ENCODE assay signal across 8 mouse cellular contexts in genomic region chr7:45644183-45644582, GRCm38 (mm10). TPM values are rescaled to one million over a fixed set of nuclear protein-coding genes. Genes with fewer than 3 reads are reported as not detected.
DNase-seq lines count a peak whose midpoint lies in the region; ATAC-seq and TF ChIP-seq lines count a peak whose summit lies in the region.

No protein-coding gene starts in this region.

- peaks cover 58% of the 10 kb centered on the region for H3K27me3 ChIP-seq in E14TG2a.4 (ENCODE audit: insufficient read depth, low read length)
- no peaks in the 10 kb centered on the region for H3K27me3 ChIP-seq in forebrain, embryonic 11.5 days (ENCODE audit: control insufficient read depth, insufficient read depth, low read length)
- no peaks in the 10 kb centered on the region for H3K27me3 ChIP-seq in hindbrain, embryonic 12.5 days
- peaks cover 21% of the 10 kb centered on the region; the same call in 1 of the 2 replicates for H3K27me3 ChIP-seq in limb, embryonic 10.5 days (ENCODE audit: low read depth, poor library complexity, severe bottlenecking)
- no peaks in the 10 kb centered on the region for H3K27me3 ChIP-seq in neural tube, embryonic 12.5 days (replicated peaks)

- H3K36me3 ChIP-seq in E14TG2a.4 (ENCODE audit: insufficient read depth, low read length): no peaks in the 10 kb centered on the region
- no peaks in the 10 kb centered on the region for H3K36me3 ChIP-seq in forebrain, embryonic 11.5 days (ENCODE audit: control insufficient read depth, insufficient read depth, low read length)
- no peaks in the 10 kb centered on the region for H3K36me3 ChIP-seq in hindbrain, embryonic 12.5 days
- H3K36me3 ChIP-seq in limb, embryonic 10.5 days: no peaks in the 10 kb centered on the region
- H3K36me3 ChIP-seq in neural tube, embryonic 12.5 days: no peaks in the 10 kb centered on the region

- H3K27ac ChIP-seq in forebrain, embryonic 11.5 days (ENCODE audit: low read depth, low read length): peak overlapping the region; percentile 71
- H3K27ac ChIP-seq in hindbrain, embryonic 12.5 days: peak overlapping the region; percentile 83
- H3K27ac ChIP-seq in limb, embryonic 10.5 days: peak overlapping the region; percentile 90
- H3K27ac ChIP-seq in neural tube, embryonic 12.5 days: peak overlapping the region; percentile 68

- peak overlapping the region; percentile 90 for H3K4me2 ChIP-seq in forebrain, embryonic 11.5 days (ENCODE audit: low read depth, low read length, severe bottlenecking)
- peak overlapping the region; percentile 56 for H3K4me2 ChIP-seq in hindbrain, embryonic 12.5 days (replicated peaks)
- H3K4me2 ChIP-seq in neural tube, embryonic 12.5 days (replicated peaks): peak overlapping the region; percentile 72

- 3% methylated on average over 18 of the region's 18 CpGs for WGBS in forebrain, embryonic 11.5 days
- WGBS in hindbrain, embryonic 12.5 days: 4% methylated on average over 18 of the region's 18 CpGs
- 3% methylated on average over 18 of the region's 18 CpGs for WGBS in limb, embryonic 10.5 days
- 4% methylated on average over 18 of the region's 18 CpGs for WGBS in neural tube, embryonic 12.5 days

- H3K4me3 ChIP-seq in E14TG2a.4 (replicated peaks; ENCODE audit: low read length): peak overlapping the region; percentile 73
- peak overlapping the region; percentile 44 for H3K4me3 ChIP-seq in forebrain, embryonic 11.5 days (ENCODE audit: low read depth, low read length)
- H3K4me3 ChIP-seq in hindbrain, embryonic 12.5 days: peak overlapping the region; percentile 36
- peak overlapping the region; percentile 61 for H3K4me3 ChIP-seq in limb, embryonic 10.5 days
- peak overlapping the region; percentile 28 for H3K4me3 ChIP-seq in neural tube, embryonic 12.5 days

- H3K9ac ChIP-seq in forebrain, embryonic 11.5 days (ENCODE audit: low read length): peak overlapping the region; percentile 57
- H3K9ac ChIP-seq in hindbrain, embryonic 12.5 days: peak overlapping the region; percentile 39; the same call in 1 of the 2 replicates
- H3K9ac ChIP-seq in neural tube, embryonic 12.5 days: peak overlapping the region; percentile 48; the same call in 1 of the 2 replicates

- no peak for ATAC-seq in forebrain, embryonic 11.5 days (replicated peaks; ENCODE audit: low FRiP score)
- ATAC-seq in hindbrain, embryonic 12.5 days (ENCODE audit: low FRiP score): peak; percentile 38
- ATAC-seq in neural tube, embryonic 12.5 days (ENCODE audit: low FRiP score, low read depth): peak; percentile 52

- peaks cover 14% of the 10 kb centered on the region for H3K9me3 ChIP-seq in E14TG2a.4 (ENCODE audit: low read length)
- no peaks in the 10 kb centered on the region for H3K9me3 ChIP-seq in forebrain, embryonic 11.5 days (ENCODE audit: control insufficient read depth, low read length)
- no peaks in the 10 kb centered on the region for H3K9me3 ChIP-seq in hindbrain, embryonic 12.5 days (replicated peaks)
- H3K9me3 ChIP-seq in limb, embryonic 10.5 days (replicated peaks): no peaks in the 10 kb centered on the region
- no peaks in the 10 kb centered on the region for H3K9me3 ChIP-seq in neural tube, embryonic 12.5 days

- peak; percentile 62 for DNase-seq in NIH3T3 (ENCODE audit: low read depth)
- peak; percentile 68 for DNase-seq in forebrain, embryonic 11.5 days (ENCODE audit: low spot score)
- DNase-seq in limb, embryonic 10.5 days (ENCODE audit: low spot score): peak; percentile 69
- DNase-seq in natural killer cell, adult 2 months (ENCODE audit: low spot score in 2 of 2): no peak
- DNase-seq in urinary bladder, postnatal 25 days (ENCODE audit: low spot score): no peak

- H3K4me1 ChIP-seq in E14TG2a.4 (replicated peaks; ENCODE audit: low read depth, low read length): peaks cover 57% of the 10 kb centered on the region
- peaks cover 13% of the 10 kb centered on the region for H3K4me1 ChIP-seq in forebrain, embryonic 11.5 days (replicated peaks; ENCODE audit: control insufficient read depth, insufficient read depth, low read length)
- H3K4me1 ChIP-seq in hindbrain, embryonic 12.5 days: peaks cover 27% of the 10 kb centered on the region
- peaks cover 44% of the 10 kb centered on the region for H3K4me1 ChIP-seq in limb, embryonic 10.5 days
- H3K4me1 ChIP-seq in neural tube, embryonic 12.5 days: peaks cover 20% of the 10 kb centered on the region

- TF ChIP-seq CTCF in E14TG2a.4 (conservative IDR thresholded peaks at IDR 0.05; ENCODE audit: low read length): no peak

RNA-seq across cellular contexts. Expression of gene Mamstr, which starts 4.4 kb away (rescaled TPM):
- 1.7 and 3.3 TPM in 2 replicates for polyA plus RNA-seq in forebrain, embryonic 11.5 days (2014; fragmentation: Nextera tagmentation; extraction: Ambion mirVana)
- 3.7 and 4.8 TPM in 2 replicates for polyA plus RNA-seq in hindbrain, embryonic 12.5 days (2016; fragmentation: Nextera tagmentation; extraction: Ambion mirVana)
- 2.2 and 3.2 TPM in 2 replicates for polyA plus RNA-seq in limb, embryonic 10.5 days (2016; fragmentation: Nextera tagmentation; extraction: Ambion mirVana)
- polyA plus RNA-seq in neural tube, embryonic 12.5 days (2016; fragmentation: Nextera tagmentation; extraction: Ambion mirVana): 3.5 and 4.9 TPM in 2 replicates

RNA-seq across cellular contexts. Expression of gene Rasip1, which starts 16.9 kb away (rescaled TPM):
- 6.5 and 7.3 TPM in 2 replicates for polyA plus RNA-seq in forebrain, embryonic 11.5 days (2014; fragmentation: Nextera tagmentation; extraction: Ambion mirVana)
- 15.6 and 16.2 TPM in 2 replicates for polyA plus RNA-seq in hindbrain, embryonic 12.5 days (2016; fragmentation: Nextera tagmentation; extraction: Ambion mirVana)
- polyA plus RNA-seq in limb, embryonic 10.5 days (2016; fragmentation: Nextera tagmentation; extraction: Ambion mirVana): 8.0 and 8.3 TPM in 2 replicates
- 16.5 and 16.8 TPM in 2 replicates for polyA plus RNA-seq in neural tube, embryonic 12.5 days (2016; fragmentation: Nextera tagmentation; extraction: Ambion mirVana)

RNA-seq across cellular contexts. Expression of gene Fut2, which starts 22.0 kb away (rescaled TPM):
- 0.15 TPM in 1 of 2 replicates, not detected in the other for polyA plus RNA-seq in forebrain, embryonic 11.5 days (2014; fragmentation: Nextera tagmentation; extraction: Ambion mirVana)
- 0.37 TPM in 1 of 2 replicates, not detected in the other for polyA plus RNA-seq in hindbrain, embryonic 12.5 days (2016; fragmentation: Nextera tagmentation; extraction: Ambion mirVana)
- 0.16 and 0.21 TPM in 2 replicates for polyA plus RNA-seq in limb, embryonic 10.5 days (2016; fragmentation: Nextera tagmentation; extraction: Ambion mirVana)
- polyA plus RNA-seq in neural tube, embryonic 12.5 days (2016; fragmentation: Nextera tagmentation; extraction: Ambion mirVana): 0.17 and 0.20 TPM in 2 replicates

RNA-seq across cellular contexts. Expression of gene Izumo1, which starts 22.6 kb away (rescaled TPM):
- polyA plus RNA-seq in forebrain, embryonic 11.5 days (2014; fragmentation: Nextera tagmentation; extraction: Ambion mirVana): not detected in 2 replicates
- 0.18 TPM in 1 of 2 replicates, not detected in the other for polyA plus RNA-seq in hindbrain, embryonic 12.5 days (2016; fragmentation: Nextera tagmentation; extraction: Ambion mirVana)
- 0.24 TPM in 1 of 2 replicates, not detected in the other for polyA plus RNA-seq in limb, embryonic 10.5 days (2016; fragmentation: Nextera tagmentation; extraction: Ambion mirVana)
- 0.23 TPM in 1 of 2 replicates, not detected in the other for polyA plus RNA-seq in neural tube, embryonic 12.5 days (2016; fragmentation: Nextera tagmentation; extraction: Ambion mirVana)

RNA-seq across cellular contexts. Expression of gene Fut1, which starts 27.1 kb away (rescaled TPM):
- polyA plus RNA-seq in forebrain, embryonic 11.5 days (2014; fragmentation: Nextera tagmentation; extraction: Ambion mirVana): not detected in 2 replicates
- 0.14 TPM in 1 of 2 replicates, not detected in the other for polyA plus RNA-seq in hindbrain, embryonic 12.5 days (2016; fragmentation: Nextera tagmentation; extraction: Ambion mirVana)
- polyA plus RNA-seq in limb, embryonic 10.5 days (2016; fragmentation: Nextera tagmentation; extraction: Ambion mirVana): not detected in 2 replicates
- polyA plus RNA-seq in neural tube, embryonic 12.5 days (2016; fragmentation: Nextera tagmentation; extraction: Ambion mirVana): not detected in 2 replicates

Comparison
In these comparisons a context has a peak if more than half of its experiments do, and no peak if none do; other contexts are left out.
1. DNase-seq: peak in NIH3T3 (single experiment), forebrain, embryonic 11.5 days (single experiment) and limb, embryonic 10.5 days (single experiment); none in natural killer cell, adult 2 months (0 of 2) and urinary bladder, postnatal 25 days (single experiment).
2. Peak in every context shown above with its lines, with median percentiles within 50 percentile points of each other: H3K4me3 ChIP-seq, H3K27ac ChIP-seq, H3K4me2 ChIP-seq and H3K9ac ChIP-seq.